Mouse (Mus musculus): ENCODE results near the gene 6030468B19Rik.
"Not testable (repeated sequence)": the region's sequence is repeated elsewhere in the genome, so short reads cannot be mapped to it uniquely, and the experiment has no call there.

The 6030468B19Rik gene

DNA sequence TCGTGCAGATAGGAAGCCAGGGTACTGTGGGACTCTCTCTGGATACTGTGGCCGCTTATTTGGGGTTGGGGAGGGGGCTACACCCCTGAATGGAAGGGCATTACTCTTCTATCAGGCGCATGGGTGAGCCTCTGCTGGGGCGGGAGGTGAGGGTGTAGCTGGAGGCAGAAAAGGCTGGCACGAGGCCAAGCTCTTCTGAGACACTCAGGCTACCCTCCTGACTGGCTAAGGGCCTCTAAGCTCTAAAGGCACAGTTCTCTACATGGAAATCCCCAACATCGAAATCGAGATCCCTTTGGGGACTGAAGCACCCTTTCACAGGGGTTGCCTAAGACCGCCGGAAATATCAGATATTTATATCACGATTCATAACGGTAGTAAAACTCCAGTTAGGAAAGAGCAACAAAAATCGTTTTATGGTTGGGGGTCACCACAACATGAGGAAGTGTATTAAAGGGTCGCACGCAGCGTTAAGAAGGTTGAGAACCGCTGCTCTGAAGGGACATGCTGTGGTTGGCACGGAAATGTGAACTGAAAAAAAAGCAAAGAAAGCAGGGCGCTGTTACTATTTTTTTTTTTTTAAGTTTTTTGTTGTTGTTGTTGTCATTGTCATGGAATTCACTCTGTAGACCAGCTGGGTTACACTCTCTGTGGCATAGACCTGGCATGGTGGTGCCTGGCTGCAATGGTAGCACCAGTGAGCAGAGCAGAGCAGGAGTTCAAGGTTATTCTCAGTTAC lies 30.9 kb downstream of the 6030468B19Rik start:
- DNase-seq (ENCODE audit: low spot score in 2 of 2), result no peak

- DNase-seq (ENCODE audit: low spot score in 2 of 2), result no peak
Measured at GRCm38 (mm10) chr11:117828888-117829604, 31.6 kb downstream of the 6030468B19Rik start.

DNA sequence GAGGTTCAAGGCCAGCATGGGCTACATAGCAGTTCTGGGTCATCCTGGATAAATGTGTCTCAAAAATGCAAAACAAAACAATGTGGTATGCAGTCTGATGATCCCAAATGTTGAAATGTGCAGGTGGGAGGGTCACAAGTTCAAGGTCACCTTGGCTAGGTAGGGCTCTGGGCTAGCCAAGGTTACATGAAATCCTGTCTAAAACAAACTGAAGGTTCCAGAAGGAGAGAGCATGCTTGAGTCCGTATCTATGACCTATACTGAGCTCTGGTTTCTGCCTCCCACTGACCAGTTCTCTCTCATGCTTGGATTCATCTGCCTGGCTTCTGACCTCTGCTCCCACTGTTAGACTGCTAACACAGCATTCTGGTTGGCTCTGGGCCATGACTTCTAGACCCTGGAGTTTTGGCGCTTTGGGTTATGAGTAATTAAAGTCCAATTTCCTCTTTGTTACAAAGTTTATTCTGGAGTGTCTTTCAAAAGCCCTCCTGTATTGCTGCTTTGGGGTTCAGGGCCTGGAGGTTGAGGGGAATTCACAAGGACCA lies 32.3 kb downstream of the 6030468B19Rik start:
- DNase-seq (ENCODE audit: low spot score in 2 of 2), result no peak

- DNase-seq (ENCODE audit: low spot score in 2 of 2), result no peak
Measured at GRCm38 (mm10) chr11:117830401-117830800, 32.9 kb downstream of the 6030468B19Rik start.

DNA sequence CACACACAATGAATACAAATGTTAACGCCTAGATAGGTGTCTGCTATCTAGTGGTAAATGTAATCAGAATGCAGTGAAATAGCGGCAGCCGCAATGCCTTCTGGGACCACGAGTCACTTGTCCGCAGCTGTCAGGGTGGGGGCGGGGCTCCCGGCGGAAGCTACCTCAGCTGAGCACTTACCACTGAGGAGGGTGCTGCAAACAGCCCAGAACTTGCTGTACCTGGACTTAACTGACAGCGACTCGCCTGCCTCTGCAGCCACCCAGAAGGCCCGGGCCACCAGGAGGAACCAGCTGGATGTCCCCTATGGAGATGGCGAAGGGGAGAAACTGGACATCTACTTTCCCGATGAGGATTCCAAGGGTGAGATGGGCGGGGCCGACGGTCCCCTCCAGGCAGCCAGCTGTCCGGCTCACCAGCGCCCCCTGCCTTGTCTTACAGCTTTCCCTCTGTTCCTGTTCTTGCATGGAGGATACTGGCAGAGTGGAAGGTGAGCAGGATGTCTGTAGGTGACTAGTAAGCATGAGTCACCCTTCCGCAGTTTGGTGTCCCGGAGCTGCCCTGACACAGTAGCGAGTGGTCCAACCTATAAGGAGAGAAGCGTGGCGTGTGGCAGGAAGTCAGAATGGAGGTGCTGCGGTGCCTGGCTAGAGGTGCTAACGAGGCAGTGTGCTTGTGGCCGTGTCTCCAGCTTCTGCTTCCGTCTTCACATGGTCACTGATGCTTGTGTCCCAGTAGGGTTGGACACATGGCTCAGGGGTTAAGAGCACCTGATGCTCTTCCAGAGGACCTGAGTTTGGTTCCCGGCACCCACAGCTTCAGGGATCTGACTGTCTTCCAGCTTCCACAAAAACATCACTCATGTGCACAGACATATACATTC lies 34.9 kb downstream of the 6030468B19Rik start:
- peak in 1 of 2 experiments; percentile 64 for DNase-seq (ENCODE audit: low spot score in 2 of 2)

GRCm38 (mm10) chr11:117833509-117833908 lies 36.0 kb downstream of the 6030468B19Rik start:
- DNase-seq (ENCODE audit: low spot score in 2 of 2), result not testable (repeated sequence)

GRCm38 (mm10) chr11:117834086-117834485 lies 36.6 kb downstream of the 6030468B19Rik start:
- DNase-seq (ENCODE audit: low spot score in 2 of 2), result no peak

DNA sequence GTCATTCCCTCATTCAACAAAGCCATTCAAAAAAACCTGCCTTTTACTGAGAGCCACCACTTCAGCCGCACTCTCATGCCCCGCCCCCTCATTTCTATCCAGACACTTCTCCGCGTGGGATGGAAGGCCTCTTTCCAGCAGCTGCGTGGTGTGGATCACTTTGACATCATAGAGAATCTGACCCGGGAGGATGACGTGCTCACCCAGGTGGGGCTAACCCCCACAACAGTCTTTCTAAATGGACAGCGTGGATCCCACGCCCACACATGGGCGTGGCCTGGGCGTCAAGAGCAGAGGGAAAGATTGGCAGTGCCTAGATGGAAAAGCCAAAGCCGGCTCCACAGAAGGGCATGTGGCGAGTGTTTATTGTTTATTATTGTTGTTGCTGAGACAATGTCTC lies 38.8 kb downstream of the 6030468B19Rik start:
- peak in 1 of 2 experiments; percentile 60 for DNase-seq (ENCODE audit: low spot score in 2 of 2)

- DNase-seq (ENCODE audit: low spot score in 2 of 2), result no peak
Measured at GRCm38 (mm10) chr11:117838572-117838971, 41.1 kb downstream of the 6030468B19Rik start.

DNA sequence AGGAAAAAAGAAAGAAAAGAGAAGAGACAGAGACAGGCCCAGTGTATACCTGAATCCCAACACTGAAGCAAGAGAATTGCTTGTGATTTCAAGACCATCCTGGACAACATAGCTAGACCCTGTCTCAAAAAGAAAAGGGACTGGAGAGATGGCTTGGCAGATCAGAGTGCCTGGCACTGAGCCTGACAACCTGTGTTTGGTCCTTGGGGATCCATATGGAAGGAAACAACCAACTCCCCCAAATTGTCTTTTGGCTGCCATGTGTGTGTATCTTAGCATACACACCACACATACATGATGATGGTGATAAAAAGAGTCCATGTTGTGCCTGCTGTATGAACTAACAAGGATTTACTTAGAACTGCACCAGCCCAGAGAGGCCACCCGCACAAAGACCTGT lies 41.6 kb downstream of the 6030468B19Rik start:
- no peak for DNase-seq (ENCODE audit: low spot score in 2 of 2)

GRCm38 (mm10) chr11:117840910-117841309 lies 43.5 kb downstream of the 6030468B19Rik start:
- no peak for DNase-seq (ENCODE audit: low spot score in 2 of 2)

DNA sequence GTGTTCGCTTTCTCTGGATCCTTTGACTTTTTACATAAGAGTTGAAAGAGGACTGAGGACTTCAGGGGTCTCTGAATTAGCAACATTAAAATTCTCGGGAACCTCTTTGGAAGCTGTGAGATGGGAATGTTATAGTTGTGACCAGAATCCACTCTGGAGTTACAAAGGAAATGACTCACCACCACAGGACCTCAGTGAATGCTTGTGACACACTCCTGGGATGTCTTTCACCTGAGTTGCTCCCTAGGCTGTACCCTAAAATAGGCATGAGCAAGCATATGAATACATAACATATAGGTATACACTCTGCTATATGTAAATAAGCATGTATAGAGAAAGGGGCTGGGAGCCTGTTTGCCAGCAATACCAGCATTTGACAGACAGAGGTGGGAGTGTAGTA lies 46.0 kb downstream of the 6030468B19Rik start:
- no peak for DNase-seq (ENCODE audit: low spot score in 2 of 2)

GRCm38 (mm10) chr11:117844997-117845396 lies 47.5 kb downstream of the 6030468B19Rik start:
- no peak for DNase-seq (ENCODE audit: low spot score in 2 of 2)

GRCm38 (mm10) chr11:117845651-117846050 lies 48.2 kb downstream of the 6030468B19Rik start:
- no peak for DNase-seq (ENCODE audit: low spot score in 2 of 2)

GRCm38 (mm10) chr11:117846640-117847039 lies 49.2 kb downstream of the 6030468B19Rik start:
- DNase-seq (ENCODE audit: low spot score in 2 of 2), result no peak

DNA sequence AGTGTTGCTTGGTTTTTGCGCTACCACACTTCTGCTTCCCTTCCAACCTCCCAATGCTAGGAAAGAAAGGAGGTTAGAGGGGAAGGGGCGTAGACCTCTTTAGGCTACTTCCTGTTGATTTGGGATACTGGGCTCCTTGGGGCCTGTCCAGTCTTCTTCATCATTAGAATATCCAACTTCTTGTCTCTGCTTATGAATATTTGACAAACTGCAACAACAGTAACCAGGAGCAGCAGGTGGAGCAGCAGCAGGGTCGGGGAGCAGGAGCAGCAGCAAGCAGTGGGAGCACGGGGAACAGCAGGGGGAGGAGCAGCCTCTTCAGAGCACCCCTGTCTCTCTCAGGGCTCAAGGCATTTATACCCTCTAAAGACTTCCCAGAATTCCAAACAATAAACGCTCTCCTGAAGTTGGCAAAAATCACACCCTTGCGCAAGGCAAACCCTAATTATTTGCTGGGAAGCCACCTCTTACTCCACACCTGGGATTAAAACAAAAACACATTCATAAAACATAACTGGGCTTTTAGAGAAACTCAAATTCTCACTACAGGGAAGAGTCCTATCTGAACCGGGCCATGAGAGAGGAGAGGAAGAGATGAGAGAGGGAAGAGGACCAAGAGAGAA lies 50.2 kb downstream of the 6030468B19Rik start:
- DNase-seq (ENCODE audit: low spot score in 2 of 2), result no peak

- no peak for DNase-seq (ENCODE audit: low spot score in 2 of 2)
Measured at GRCm38 (mm10) chr11:117848271-117848984, 51.0 kb downstream of the 6030468B19Rik start.

GRCm38 (mm10) chr11:117848985-117849671 lies 51.7 kb downstream of the 6030468B19Rik start, which contains the start of gene Birc5:
Gene Birc5 (plus strand): TSS chr11:117849251.
- peak; percentile 93 to 96 for DNase-seq (ENCODE audit: low spot score in 2 of 2)

DNA sequence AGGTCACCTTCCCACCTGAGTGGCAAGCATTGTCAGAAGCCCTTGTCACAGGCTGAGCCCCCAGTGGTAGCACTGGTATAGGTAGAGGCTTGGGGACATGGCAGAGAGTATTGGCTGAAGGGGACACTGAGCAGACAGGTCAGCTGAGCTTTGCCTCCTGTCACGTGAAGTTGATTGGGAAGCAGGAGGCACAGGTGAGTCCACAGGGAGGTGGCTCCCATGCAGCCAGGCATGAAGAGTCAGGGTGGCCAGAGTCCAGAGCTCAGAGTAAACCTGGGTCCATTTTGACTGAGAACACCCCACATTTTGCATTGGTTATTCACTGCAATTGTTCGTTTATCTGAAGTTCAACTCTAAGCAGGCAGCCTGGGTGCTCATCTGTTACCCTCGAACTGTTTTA lies 55.4 kb downstream of the 6030468B19Rik start:
- no peak for DNase-seq (ENCODE audit: low spot score in 2 of 2)

GRCm38 (mm10) chr11:117854241-117854640 lies 56.8 kb downstream of the 6030468B19Rik start:
- DNase-seq (ENCODE audit: low spot score in 2 of 2), result no peak
